Mouse (Mus musculus): ENCODE measurements around the gene Agbl4.
"Not testable (repeated sequence)": the region's sequence is repeated elsewhere in the genome, so short reads cannot be mapped to it uniquely, and the experiment has no call there.

DNA sequence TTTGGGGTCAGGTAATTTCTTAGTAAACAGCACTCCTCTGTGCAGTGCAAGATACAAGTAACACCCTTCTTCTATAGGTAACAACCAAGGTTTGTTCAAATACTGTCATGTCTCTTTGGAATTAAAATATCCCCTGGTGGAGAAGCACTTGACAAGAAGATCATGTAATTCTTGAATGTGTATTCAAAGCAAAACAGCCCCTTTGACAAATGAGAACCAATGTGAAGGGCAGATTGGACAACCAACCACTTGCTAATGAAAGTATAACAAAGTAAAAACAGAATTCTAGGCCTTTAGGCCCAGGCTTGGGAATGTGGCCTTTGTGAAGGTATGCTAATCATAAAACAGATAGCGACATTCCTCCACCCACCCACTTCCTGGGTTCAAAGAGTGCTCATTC is 821.6 kb downstream of the Agbl4 start:
- not testable (repeated sequence) for TF ChIP-seq MAFK (IDR thresholded peaks at IDR 0.05; ENCODE audit: insufficient read depth, low read depth, low read length); ZNF384 (IDR thresholded peaks at IDR 0.05; ENCODE audit: low read depth, low read length); HCFC1 (IDR thresholded peaks at IDR 0.05; ENCODE audit: borderline replicate concordance, insufficient read depth, low read length)

Measured in ES-E14 (cell line).